Comparison of ENCODE assay signal across 48 mouse cellular contexts in genomic region chr8:13403517-13403916, GRCm38 (mm10). TPM values are rescaled to one million over a fixed set of nuclear protein-coding genes. Genes with fewer than 3 reads are reported as not detected.
"Had no signal": no experiment of that assay in that cellular context is flagged by ENCODE, and none has a peak within 500 bp of the region (broad histone marks: within the 10 kb centered on the region; RNA-seq: fewer than 3 reads in every experiment).

No protein-coding gene starts in this region.

- H3K9me3 ChIP-seq: limb, embryonic 10.5 days; limb, embryonic 12.5 days; limb, embryonic 13.5 days; limb, embryonic 15.5 days; liver, embryonic 12.5 days; liver, embryonic 13.5 days; liver, embryonic 15.5 days; lung, embryonic 15.5 days; megakaryocyte, embryonic 14.5 days; midbrain, embryonic 10.5 days; midbrain, embryonic 12.5 days; midbrain, embryonic 13.5 days; midbrain, embryonic 15.5 days had no signal

- ATAC-seq: liver, embryonic 12.5 days; liver, postnatal 0 days; lung, postnatal 0 days; midbrain, embryonic 13.5 days; midbrain, embryonic 15.5 days; midbrain, embryonic 16.5 days had no signal

- H3K4me3 ChIP-seq: left cerebral cortex, adult 2 months; limb, embryonic 10.5 days; limb, embryonic 12.5 days; limb, embryonic 13.5 days; limb, embryonic 15.5 days; liver, embryonic 12.5 days; liver, embryonic 13.5 days; liver, embryonic 15.5 days; lung, embryonic 15.5 days; megakaryocyte, embryonic 14.5 days; midbrain, embryonic 10.5 days; midbrain, embryonic 12.5 days; midbrain, embryonic 13.5 days; midbrain, embryonic 15.5 days; myocyte had no signal

- DNase-seq: left cerebral cortex, postnatal 4 days; liver; liver, embryonic 13.5 days; liver, postnatal 0 days; lung, adult 18-20 months; lung, adult 2 months; lung, embryonic 14.5 days; lung, postnatal 10 days; lung, postnatal 14 days; lung, postnatal 36 days; lung, postnatal 4 days; midbrain, embryonic 14.5 days had no signal

- H3K27ac ChIP-seq: left cerebral cortex, adult 2 months; limb, embryonic 10.5 days; limb, embryonic 12.5 days; limb, embryonic 13.5 days; limb, embryonic 15.5 days; liver, embryonic 12.5 days; liver, embryonic 13.5 days; liver, embryonic 14.5 days; liver, embryonic 15.5 days; lung, embryonic 15.5 days; macrophage; midbrain, embryonic 10.5 days; midbrain, embryonic 12.5 days; midbrain, embryonic 13.5 days; midbrain, embryonic 15.5 days had no signal

- H3K4me2 ChIP-seq: limb, embryonic 12.5 days; limb, embryonic 13.5 days; limb, embryonic 15.5 days; liver, embryonic 11.5 days; liver, embryonic 12.5 days; liver, embryonic 13.5 days; liver, embryonic 15.5 days; lung, embryonic 14.5 days; lung, embryonic 15.5 days; midbrain, embryonic 11.5 days; midbrain, embryonic 12.5 days; midbrain, embryonic 13.5 days; midbrain, embryonic 15.5 days had no signal

- H3K9ac ChIP-seq: limb, embryonic 12.5 days; limb, embryonic 13.5 days; limb, embryonic 15.5 days; liver, embryonic 12.5 days; liver, embryonic 13.5 days; liver, embryonic 14.5 days; liver, embryonic 15.5 days; liver, postnatal 0 days; lung, embryonic 14.5 days; lung, embryonic 15.5 days; midbrain, embryonic 12.5 days; midbrain, embryonic 13.5 days; midbrain, embryonic 15.5 days had no signal

- H3K36me3 ChIP-seq: limb, embryonic 10.5 days; limb, embryonic 12.5 days; limb, embryonic 13.5 days; limb, embryonic 15.5 days; liver, embryonic 12.5 days; liver, embryonic 13.5 days; liver, embryonic 15.5 days; lung, embryonic 15.5 days; midbrain, embryonic 10.5 days; midbrain, embryonic 12.5 days; midbrain, embryonic 13.5 days; midbrain, embryonic 15.5 days had no signal

- H3K27me3 ChIP-seq: limb, embryonic 12.5 days; limb, embryonic 13.5 days; limb, embryonic 15.5 days; liver, embryonic 12.5 days; liver, embryonic 15.5 days; lung, embryonic 15.5 days; midbrain, embryonic 12.5 days; midbrain, embryonic 13.5 days; midbrain, embryonic 15.5 days had no signal

- H3K4me1 ChIP-seq: limb, embryonic 10.5 days; limb, embryonic 12.5 days; limb, embryonic 13.5 days; limb, embryonic 15.5 days; liver, embryonic 12.5 days; liver, embryonic 15.5 days; lung, embryonic 15.5 days; midbrain, embryonic 10.5 days; midbrain, embryonic 12.5 days; midbrain, embryonic 13.5 days; midbrain, embryonic 15.5 days had no signal

RNA-seq across cellular contexts. Expression of gene Grk1, which starts 1.4 kb away (rescaled TPM):
- total RNA-seq: left cerebral cortex, adult 18-20 months; left cerebral cortex, adult 2 months; left cerebral cortex, postnatal 14 days; left cerebral cortex, postnatal 25 days; left cerebral cortex, postnatal 36 days; left cerebral cortex, postnatal 4 days; liver, adult 2 months; megakaryocyte progenitor cell, adult 5-6 weeks; megakaryocyte-erythroid progenitor cell, adult 5-6 weeks; monocyte, adult 5-6 weeks had no signal
- polyA plus RNA-seq: limb, embryonic 11.5 days; limb, embryonic 15.5 days; liver, adult 2 months; liver, embryonic 12.5 days; liver, embryonic 13.5 days; liver, embryonic 15.5 days; liver, embryonic 16.5 days; liver, postnatal 0 days; lung, adult 2 months; lung, embryonic 14.5 days; lung, embryonic 15.5 days; lung, embryonic 16.5 days; lung, postnatal 0 days; macrophage; midbrain, embryonic 10.5 days; midbrain, embryonic 14.5 days; midbrain, embryonic 16.5 days; midbrain, postnatal 0 days had no signal

RNA-seq across cellular contexts. Expression of gene Atp4b, which starts 6.9 kb away (rescaled TPM):
- total RNA-seq: left cerebral cortex, adult 18-20 months; left cerebral cortex, adult 2 months; left cerebral cortex, adult 8-10 months; left cerebral cortex, postnatal 10 days; left cerebral cortex, postnatal 14 days; left cerebral cortex, postnatal 25 days; left cerebral cortex, postnatal 36 days; left cerebral cortex, postnatal 4 days; liver, adult 2 months; megakaryocyte, adult 5-6 weeks; midbrain, postnatal 0 days; monocyte, adult 5-6 weeks had no signal
- polyA plus RNA-seq: limb, embryonic 10.5 days; limb, embryonic 11.5 days; limb, embryonic 12.5 days; limb, embryonic 13.5 days; limb, embryonic 14.5 days; limb, embryonic 15.5 days; liver, adult 2 months; liver, embryonic 11.5 days; liver, embryonic 12.5 days; liver, embryonic 13.5 days; liver, embryonic 14.5 days; liver, embryonic 15.5 days; liver, postnatal 0 days; lung, embryonic 14.5 days; lung, embryonic 15.5 days; lung, embryonic 16.5 days; lung, postnatal 0 days; macrophage; midbrain, embryonic 10.5 days; midbrain, embryonic 12.5 days; midbrain, embryonic 13.5 days; midbrain, embryonic 14.5 days; midbrain, embryonic 15.5 days; midbrain, embryonic 16.5 days; midbrain, postnatal 0 days; myocyte had no signal

RNA-seq across cellular contexts. Expression of gene Tmem255b, which starts 31.5 kb away (rescaled TPM):
- total RNA-seq: liver, adult 2 months; megakaryocyte progenitor cell, adult 5-6 weeks; megakaryocyte, adult 5-6 weeks; megakaryocyte-erythroid progenitor cell, adult 5-6 weeks; monocyte, adult 5-6 weeks had no signal
- polyA plus RNA-seq: limb, embryonic 11.5 days; liver, embryonic 11.5 days; liver, embryonic 12.5 days; liver, embryonic 13.5 days; liver, embryonic 15.5 days; liver, postnatal 0 days; macrophage; midbrain, embryonic 12.5 days; midbrain, embryonic 13.5 days; myocyte had no signal
